Mouse (Mus musculus): ENCODE data around the gene Zfp398.
"Not testable (repeated sequence)": the region's sequence is repeated elsewhere in the genome, so short reads cannot be mapped to it uniquely, and the experiment has no call there.

The Zfp398 gene

DNA sequence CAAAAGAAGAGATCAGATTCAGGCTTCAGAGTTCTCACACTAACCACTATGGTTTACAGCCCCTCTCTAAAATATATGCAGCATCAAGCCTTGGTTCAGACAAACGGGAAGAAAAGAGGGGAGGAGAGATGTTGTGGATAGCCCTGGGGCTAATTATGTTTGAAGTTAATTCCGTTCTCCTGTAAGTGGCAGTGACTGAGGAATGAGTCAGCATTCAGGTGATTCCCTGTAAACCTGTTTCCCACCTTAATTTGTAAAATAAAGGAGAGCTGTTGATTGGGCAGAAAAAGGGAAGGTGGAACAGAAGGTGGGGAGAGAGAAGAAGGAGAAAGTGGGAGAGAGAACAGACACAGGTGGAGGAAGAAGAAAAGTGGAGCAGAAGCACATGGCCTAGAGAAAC is 11.2 kb upstream of the Zfp398 start:
- DNase-seq (ENCODE audit: low read depth, low spot score), result no peak

- DNase-seq (ENCODE audit: low read depth, low spot score), result no peak
Measured at GRCm38 (mm10) chr6:47827462-47827861, 8.0 kb upstream of the Zfp398 start.

DNA sequence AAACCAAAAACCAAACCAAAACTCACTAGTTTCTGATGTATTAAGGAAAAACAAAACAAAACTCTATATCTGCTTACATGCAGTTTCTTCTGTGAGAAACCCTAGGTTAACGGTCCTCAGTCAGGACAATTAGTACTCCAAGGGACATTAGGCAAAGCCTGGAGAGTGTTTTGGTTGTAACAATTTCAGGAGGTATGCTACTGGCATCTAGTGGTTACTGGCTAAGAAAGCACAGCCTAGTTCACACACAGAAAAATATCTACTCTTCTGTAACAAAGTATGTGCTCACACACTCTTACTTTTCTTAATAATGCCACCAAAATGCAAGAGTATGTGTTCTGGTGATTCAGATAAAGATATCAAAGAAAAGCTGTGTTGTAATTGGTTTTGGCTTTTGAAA is 6.5 kb upstream of the Zfp398 start:
- no peak for DNase-seq (ENCODE audit: low read depth, low spot score)

GRCm38 (mm10) chr6:47830104-47831078 is 5.1 kb upstream of the Zfp398 start, which contains the start of gene Zfp786:
Gene Zfp786, minus strand, starts transcription at chr6:47830867.
- DNase-seq (ENCODE audit: low read depth, low spot score), result peak; percentile 90

GRCm38 (mm10) chr6:47832220-47832619 is 3.2 kb upstream of the Zfp398 start:
- DNase-seq (ENCODE audit: low read depth, low spot score), result no peak

- peak; percentile 43 for DNase-seq (ENCODE audit: low read depth, low spot score)
Measured at GRCm38 (mm10) chr6:47835984-47836521, 592 bp downstream of the Zfp398 start.

DNA sequence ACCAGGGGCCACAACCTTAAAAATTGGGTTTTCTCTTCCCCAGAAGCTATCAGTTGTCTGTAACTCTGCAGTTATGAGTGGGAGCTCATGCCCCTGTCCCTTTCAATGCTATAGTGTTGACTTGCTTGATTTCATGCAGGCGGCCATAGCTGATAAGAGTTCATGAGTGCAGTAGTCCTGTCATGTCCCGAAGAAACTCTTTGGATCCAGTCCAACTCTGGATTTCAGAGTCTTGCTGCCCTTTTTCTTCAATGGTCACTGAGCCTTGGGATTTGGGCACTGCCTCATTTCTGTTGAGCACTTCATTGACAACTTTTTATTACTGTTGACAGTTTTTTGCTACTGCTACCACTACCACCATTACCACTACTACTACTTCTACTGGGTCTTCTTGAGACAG is 2.2 kb downstream of the Zfp398 start:
- no peak for DNase-seq (ENCODE audit: low read depth, low spot score)

DNA sequence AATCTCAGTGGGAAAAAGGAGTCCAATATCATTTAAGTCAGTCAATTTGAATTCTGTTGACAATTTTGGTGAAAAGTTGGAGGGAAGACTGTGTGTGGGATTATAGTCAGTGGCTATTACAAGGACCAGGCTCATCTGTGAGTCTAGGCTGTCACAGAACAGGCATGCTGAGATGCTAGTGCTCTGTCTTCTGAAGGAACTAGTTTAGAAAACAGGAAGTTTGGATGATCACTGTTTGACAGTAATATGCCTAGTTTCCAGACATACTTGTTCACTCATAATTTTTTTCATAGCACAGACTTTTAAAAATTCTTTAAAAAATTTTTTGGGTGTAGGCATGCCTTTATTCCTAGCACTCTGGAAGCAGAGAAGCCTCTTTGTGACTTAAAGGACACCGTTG is 5.6 kb downstream of the Zfp398 start:
- no peak for DNase-seq (ENCODE audit: low read depth, low spot score)

- no peak for DNase-seq (ENCODE audit: low read depth, low spot score)
Measured at GRCm38 (mm10) chr6:47841831-47842230, 6.4 kb downstream of the Zfp398 start.

GRCm38 (mm10) chr6:47842337-47842736 is 6.9 kb downstream of the Zfp398 start:
- no peak for DNase-seq (ENCODE audit: low read depth, low spot score)

GRCm38 (mm10) chr6:47845779-47846178 is 10.3 kb downstream of the Zfp398 start:
- DNase-seq (ENCODE audit: low read depth, low spot score), result no peak

DNA sequence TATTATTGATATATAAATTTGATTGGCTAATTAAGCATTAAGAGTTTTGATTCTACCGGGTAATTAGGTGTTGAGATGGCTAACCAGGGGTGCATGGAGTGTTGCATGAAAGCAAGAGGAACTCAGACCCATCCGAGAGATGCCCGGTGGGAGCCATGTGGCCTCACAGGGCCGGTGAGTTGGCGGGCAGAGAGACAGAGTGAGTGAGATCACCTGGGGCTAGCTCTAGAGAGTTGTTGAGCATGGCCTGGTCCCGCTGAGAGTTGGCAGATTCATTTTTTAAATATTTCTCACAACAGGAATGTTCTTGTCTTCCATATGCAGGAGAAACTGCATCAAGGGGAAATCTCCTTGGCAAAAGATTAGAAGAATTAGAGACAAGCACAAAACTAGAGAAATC is 21.8 kb downstream of the Zfp398 start:
- DNase-seq (ENCODE audit: low read depth, low spot score), result no peak

DNA sequence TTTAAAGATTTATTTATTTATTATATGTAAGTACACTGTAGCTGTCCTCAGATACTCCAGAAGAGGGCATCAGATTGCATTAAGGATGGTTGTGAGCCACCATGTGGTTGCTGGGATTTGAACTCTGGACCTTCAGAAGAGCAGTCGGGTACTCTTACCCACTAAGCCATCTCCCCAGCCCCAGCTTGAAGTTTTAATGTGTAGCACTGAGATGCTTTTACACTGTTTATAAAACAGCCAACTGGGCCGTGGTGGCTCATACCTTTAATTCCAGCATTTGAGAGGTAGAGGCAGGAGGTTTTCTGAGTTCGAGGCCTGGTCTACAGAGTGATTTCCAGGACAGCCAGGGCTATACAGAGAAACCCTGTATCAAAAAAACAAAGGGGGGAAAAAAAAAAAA is 22.3 kb downstream of the Zfp398 start:
- DNase-seq (ENCODE audit: low read depth, low spot score), result not testable (repeated sequence)

GRCm38 (mm10) chr6:47872266-47872665 is 36.8 kb downstream of the Zfp398 start:
- no peak for DNase-seq (ENCODE audit: low read depth, low spot score)

DNA sequence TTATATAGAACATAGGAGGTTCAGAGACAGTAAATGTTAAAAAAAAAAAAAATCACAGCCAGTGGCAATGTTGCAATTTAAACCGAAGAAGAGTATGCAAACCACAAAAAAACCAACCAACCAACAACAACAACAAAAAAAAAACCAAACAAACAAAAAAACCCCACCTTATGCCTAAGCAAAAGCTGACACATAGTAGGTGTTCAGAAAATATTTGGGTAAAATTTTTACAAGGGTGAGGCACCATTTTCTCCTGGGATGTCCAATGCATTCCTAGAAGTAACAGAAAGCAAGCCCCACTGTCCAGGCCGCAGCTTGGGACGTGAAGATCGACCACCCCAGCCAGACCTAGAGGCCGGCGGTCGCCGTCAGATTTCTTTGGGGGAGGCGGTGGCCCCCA is 41.6 kb downstream of the Zfp398 start, which contains the start of gene Zfp282:
Gene Zfp282 (plus strand): TSS at position 147 of the 400 bp plus-strand sequence.
- no peak for DNase-seq (ENCODE audit: low read depth, low spot score)

- peak; percentile 87 for DNase-seq (ENCODE audit: low read depth, low spot score)
Measured at GRCm38 (mm10) chr6:47877461-47878132, 42.1 kb downstream of the Zfp398 start.

DNA sequence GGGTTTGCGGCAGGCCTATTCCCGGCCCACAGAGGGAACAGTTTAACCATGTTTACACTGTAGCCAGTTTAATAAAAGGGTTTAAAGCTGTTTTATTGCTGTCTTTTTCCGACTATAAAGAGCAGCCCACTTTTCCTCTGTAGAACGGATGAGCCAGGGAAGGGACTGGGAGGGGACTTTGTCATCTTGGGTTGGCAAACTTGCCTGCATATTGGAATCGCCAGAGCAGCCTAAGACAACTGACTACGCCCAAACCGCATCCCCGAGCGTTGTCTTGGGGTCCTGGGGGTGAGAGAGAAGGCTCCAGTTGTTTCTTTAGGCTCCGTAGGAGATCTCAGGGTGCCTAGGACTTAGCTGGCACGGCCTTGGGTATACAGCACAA is 42.7 kb downstream of the Zfp398 start:
- DNase-seq (ENCODE audit: low read depth, low spot score), result no peak

DNA sequence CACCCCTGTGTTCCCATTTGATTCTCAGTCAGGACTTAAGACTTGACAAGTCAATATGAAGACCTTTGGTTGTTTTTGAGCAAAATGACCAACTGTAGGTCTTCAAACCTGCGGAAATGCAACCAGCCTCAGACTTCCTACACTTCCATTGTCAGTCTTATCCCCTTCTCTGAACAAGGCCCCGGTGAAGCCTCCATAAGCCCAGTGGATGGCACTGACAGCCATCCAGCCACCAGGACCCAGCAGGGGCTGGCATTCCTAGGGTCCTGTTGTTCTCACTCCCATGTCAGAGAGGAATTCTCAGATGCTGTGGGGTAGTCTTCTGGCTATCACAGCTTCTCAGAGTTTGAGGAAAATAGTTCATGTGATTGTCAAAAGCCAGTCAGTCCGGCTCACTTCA is 43.1 kb downstream of the Zfp398 start:
- DNase-seq (ENCODE audit: low read depth, low spot score), result no peak

DNA sequence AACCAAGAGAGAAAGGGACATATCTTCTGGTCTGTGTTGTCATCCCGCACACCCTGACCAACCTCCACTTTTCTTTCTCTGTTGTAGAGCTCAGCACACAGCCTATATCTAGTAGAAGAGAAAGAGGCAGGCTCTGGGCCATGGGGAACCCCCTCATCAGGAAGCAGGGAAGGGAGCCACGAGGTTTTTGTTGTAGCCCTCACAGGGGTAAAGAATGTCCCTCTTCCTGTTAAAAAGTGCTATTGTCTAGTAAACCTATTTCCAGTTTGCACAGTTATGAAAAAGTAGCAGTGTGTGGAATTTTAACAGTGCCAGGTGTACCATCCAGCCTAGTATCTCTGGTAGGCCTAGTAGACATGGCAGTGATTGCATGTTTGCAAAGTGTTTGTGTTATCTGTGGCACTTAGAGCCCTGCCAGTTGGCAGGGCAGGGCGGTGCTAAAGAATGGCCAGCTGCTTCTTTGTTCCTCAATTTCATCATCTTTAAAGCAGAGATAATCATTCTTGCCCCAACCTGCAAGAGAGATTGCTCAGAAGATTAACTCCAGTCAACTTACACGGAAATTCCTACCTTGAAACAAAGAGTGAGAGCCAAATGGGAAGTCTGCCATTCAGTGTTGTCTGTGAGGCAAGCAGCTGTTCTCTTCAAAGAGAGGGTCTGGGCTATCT is 43.7 kb downstream of the Zfp398 start:
- DNase-seq (ENCODE audit: low read depth, low spot score), result no peak

DNA sequence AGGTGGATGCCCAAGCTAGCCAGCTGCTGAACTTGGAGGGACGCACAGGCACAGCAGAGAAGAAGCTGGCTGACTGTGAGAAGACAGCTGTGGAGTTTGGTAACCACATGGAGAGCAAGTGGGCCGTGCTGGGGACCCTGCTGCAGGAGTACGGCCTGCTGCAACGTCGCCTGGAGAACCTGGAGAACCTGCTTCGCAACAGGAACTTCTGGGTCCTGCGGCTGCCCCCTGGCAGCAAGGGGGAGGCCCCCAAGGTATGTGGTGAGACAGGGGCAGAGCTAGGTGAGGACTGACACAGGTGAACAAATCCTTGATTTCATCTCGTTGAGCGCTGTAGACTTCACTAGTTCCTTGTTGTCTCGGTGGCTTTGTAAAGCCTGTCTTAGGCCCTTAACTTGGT is 44.7 kb downstream of the Zfp398 start:
- no peak for DNase-seq (ENCODE audit: low read depth, low spot score)

GRCm38 (mm10) chr6:47888812-47889383 is 53.4 kb downstream of the Zfp398 start:
- no peak for DNase-seq (ENCODE audit: low read depth, low spot score)

DNA sequence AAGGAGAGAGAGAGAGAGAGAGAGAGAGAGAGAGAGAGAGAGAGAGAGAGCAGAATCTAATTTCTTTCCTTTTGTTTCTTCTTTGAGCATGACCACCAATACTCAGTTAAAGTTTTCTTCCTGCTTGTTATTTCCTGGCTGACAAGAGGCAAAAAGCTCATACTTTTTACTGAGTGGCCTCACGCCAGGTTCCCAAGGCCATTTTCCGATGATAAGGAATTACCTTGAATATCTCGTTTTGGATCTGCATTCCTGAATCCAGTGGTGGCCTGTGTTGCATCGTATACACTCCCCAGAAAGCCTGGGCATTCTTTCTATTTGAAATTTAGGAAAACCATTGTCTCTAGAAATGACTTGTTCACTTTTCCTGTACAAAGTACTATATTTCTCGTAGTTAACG is 64.0 kb downstream of the Zfp398 start:
- DNase-seq (ENCODE audit: low read depth, low spot score), result no peak

Measured in forelimb bud, embryonic 11.5 days (tissue).